Mouse (Mus musculus) liver, embryonic 16.5 days (tissue): ENCODE measurements at regions not wholly inside any gene's neighbourhood (a gene's known extent, or its start where the extent isn't known, plus 50 kb on each side); places are given as distances from the start of the nearest gene placed in this dataset.

Experiments
- ATAC-seq: fragments of 200-750 bp; cut with Nextera tagmentation; 2 replicates; pipeline ENCODE4 v1.8.0; 2017; ENCODE audit warnings: low read depth, mild to moderate bottlenecking, moderate number of reproducible peaks, moderate library complexity
- H3K27ac ChIP-seq: fragments of 300-500 bp; sonication (generic); 2 replicates; pipeline ENCODE4 v1.5.1; 2014; ENCODE audit warnings: mild to moderate bottlenecking, low read length
- H3K27me3 ChIP-seq: fragments of 300-500 bp; sonication (generic); 2 replicates; pipeline ENCODE4 v1.6.1; 2014; ENCODE audit warnings: low read depth, low read length, mixed read lengths; ENCODE audit not compliant: control insufficient read depth, insufficient read depth
- H3K36me3 ChIP-seq: fragments of 300-500 bp; sonication (generic); 2 replicates; pipeline ENCODE4 v1.6.1; 2014; ENCODE audit warnings: mild to moderate bottlenecking; ENCODE audit not compliant: control insufficient read depth, insufficient read depth
- H3K4me1 ChIP-seq: fragments of 300-500 bp; sonication (generic); 2 replicates; pipeline ENCODE4 v1.6.1; 2014; ENCODE audit warnings: low read depth, low read length, mixed read lengths; ENCODE audit not compliant: control insufficient read depth
- H3K4me2 ChIP-seq: fragments of 300-500 bp; sonication (generic); 2 replicates; pipeline ENCODE4 v1.6.1; 2014; ENCODE audit warnings: low read depth, low read length, mixed read lengths
- H3K4me3 ChIP-seq: fragments of 300-500 bp; sonication (generic); 2 replicates; pipeline ENCODE4 v1.5.1; 2014; ENCODE audit warnings: low read depth, mild to moderate bottlenecking, low read length
- H3K9ac ChIP-seq: fragments of 300-500 bp; sonication (generic); 2 replicates; pipeline ENCODE4 v1.6.1; 2014; ENCODE audit warnings: low read depth, low read length
- H3K9me3 ChIP-seq: fragments of 300-500 bp; sonication (generic); replicated peaks from 2 replicates; pipeline ENCODE4 v1.6.1; 2016; ENCODE audit warnings: low read length; ENCODE audit not compliant: control insufficient read depth
- WGBS: fragments of 180-500 bp; shearing (Covaris S2); extraction: QIAGEN DNeasy Blood & Tissue Kit; methylation state at CpG from one replicate; pipeline ENCODE4 v1.1.7; 2014; ENCODE audit not compliant: insufficient replicate concordance; 5-methylcytosine and 5-hydroxymethylcytosine counted together

DNA sequence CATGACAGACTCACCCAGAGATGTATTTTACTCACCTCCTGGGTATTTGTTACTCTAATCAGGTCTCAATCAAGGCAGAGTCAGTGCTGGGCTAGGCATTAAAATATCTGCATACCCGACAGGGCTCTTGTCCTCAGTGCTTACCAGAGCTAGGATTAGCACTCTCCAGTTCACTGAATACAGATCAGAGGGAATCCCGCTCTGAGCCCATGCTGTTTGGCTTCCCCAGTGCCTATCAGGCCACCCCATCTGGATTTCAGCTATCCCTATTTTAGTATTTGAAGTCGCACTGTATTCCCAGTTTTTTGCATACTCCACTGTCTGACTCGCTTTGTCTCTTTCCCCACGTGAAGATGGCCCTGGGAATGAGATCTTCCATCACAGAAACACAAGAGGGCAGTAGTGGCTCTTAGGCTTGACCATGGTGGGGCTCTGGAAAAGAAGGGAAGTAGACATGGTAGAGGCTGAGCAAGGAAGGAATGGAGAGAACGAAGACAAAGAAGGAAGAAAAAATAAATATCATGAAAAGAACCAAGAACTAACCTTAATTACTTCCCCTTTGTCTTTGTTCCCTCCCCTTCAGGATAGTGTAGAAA lies 264.1 kb downstream of the Rnf152 start:
- Histone ChIP-seq H3K9ac (no peak overlapping the region), H3K4me2 (no peak overlapping the region), H3K27ac (no peak overlapping the region), H3K27me3 (no peaks in the 10 kb centered on the region), H3K36me3 (no peaks in the 10 kb centered on the region), H3K9me3 (no peaks in the 10 kb centered on the region), H3K4me1 (no peaks in the 10 kb centered on the region), H3K4me3 (no peak overlapping the region)
- WGBS = 16% methylated on average over 6 of the region's 6 CpGs
- ATAC-seq = no peak

DNA sequence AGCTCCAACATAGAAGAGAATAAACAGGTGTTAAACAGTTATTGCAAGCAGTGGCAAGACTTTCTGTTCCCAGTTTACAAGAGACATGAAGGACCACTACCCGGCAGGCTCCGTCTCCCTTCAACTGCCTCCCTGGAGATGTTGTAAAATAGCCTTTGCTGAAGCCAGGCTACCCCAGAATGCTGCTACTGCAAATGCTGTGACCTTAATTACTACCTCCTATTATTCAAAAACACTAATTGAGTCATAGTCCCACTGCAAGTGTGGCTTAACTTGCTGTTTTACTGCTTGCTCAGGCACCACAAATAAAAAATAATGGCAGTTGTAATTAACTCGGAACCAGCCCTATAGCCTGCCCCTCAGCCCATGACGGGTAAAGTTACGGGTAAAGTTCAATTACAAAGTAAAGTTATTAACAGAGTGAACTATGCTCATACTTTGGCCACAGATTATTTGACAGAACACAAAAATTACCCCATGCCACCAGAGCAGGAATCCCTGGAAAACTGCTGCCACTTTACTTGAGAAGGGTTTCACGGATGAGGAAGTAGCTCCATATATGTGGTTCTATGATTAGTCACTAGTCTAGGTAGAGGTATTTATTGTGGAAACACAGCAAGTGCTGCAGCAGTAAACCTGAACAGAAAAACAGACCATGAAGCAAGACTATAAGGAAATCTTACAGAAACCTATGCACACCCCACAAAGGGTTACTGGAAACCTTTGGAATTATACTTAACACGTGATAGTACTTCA lies 267.6 kb downstream of the Rnf152 start:
- no peak for ATAC-seq
- Histone ChIP-seq H3K9ac (no peak overlapping the region), H3K9me3 (no peaks in the 10 kb centered on the region), H3K27ac (no peak overlapping the region), H3K36me3 (no peaks in the 10 kb centered on the region), H3K4me2 (no peak overlapping the region), H3K4me3 (no peak overlapping the region), H3K27me3 (no peaks in the 10 kb centered on the region), H3K4me1 (no peaks in the 10 kb centered on the region)
- 58% methylated on average over 7 of the region's 7 CpGs for WGBS

DNA sequence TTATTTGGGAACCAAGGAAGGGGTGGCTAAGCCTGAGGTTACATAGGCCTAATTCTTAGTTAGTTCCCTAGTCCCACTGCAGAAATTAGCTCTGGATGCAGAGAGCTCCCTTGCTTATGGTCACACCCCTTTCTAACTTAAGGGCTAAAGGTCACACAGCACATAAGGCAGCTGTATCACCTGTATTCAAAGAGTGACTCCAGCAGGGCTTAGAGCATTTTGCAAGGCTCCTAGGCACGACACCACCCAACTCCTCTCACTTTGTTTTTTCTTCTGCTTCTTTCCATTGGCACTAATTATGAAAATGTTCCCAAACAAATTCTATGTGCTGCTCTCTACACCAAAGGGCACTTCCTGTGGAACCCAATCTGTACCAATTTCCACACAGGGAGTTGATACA lies 268.9 kb downstream of the Rnf152 start:
- Histone ChIP-seq H3K9me3 (no peaks in the 10 kb centered on the region), H3K4me2 (no peak overlapping the region), H3K27ac (no peak overlapping the region), H3K27me3 (no peaks in the 10 kb centered on the region), H3K36me3 (no peaks in the 10 kb centered on the region), H3K9ac (no peak overlapping the region), H3K4me1 (no peaks in the 10 kb centered on the region), H3K4me3 (no peak overlapping the region)
- ATAC-seq = no peak
- 55% methylated on average over 1 of the region's 1 CpGs for WGBS

DNA sequence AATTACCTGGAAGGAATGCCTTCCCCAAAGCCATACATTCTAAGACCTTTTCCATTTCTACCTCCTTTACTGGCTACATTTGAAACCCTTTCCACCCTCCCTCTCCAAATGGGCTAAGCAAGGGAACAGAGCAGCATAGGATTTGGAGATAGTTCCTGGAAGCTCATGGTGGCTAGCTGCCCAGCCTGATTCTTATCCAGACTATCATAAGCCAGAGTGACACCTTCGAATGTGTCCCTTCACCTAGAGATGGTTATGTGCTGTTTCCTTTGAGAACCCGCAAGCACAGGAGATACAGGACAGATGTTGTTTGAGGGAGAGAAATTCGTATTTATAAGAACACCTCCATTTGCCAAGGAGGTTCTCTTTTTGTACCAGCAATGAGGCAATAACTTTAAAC lies 272.0 kb downstream of the Rnf152 start:
- no peaks in the 10 kb centered on the region for H3K4me1 ChIP-seq
- H3K27ac ChIP-seq = no peak overlapping the region
- no peak for ATAC-seq
- no peaks in the 10 kb centered on the region for H3K36me3 ChIP-seq
- H3K9me3 ChIP-seq = no peaks in the 10 kb centered on the region
- H3K4me2 ChIP-seq = no peak overlapping the region
- no peak overlapping the region for H3K4me3 ChIP-seq
- WGBS = 58% methylated on average over 3 of the region's 3 CpGs
- H3K27me3 ChIP-seq = no peaks in the 10 kb centered on the region
- H3K9ac ChIP-seq = no peak overlapping the region

DNA sequence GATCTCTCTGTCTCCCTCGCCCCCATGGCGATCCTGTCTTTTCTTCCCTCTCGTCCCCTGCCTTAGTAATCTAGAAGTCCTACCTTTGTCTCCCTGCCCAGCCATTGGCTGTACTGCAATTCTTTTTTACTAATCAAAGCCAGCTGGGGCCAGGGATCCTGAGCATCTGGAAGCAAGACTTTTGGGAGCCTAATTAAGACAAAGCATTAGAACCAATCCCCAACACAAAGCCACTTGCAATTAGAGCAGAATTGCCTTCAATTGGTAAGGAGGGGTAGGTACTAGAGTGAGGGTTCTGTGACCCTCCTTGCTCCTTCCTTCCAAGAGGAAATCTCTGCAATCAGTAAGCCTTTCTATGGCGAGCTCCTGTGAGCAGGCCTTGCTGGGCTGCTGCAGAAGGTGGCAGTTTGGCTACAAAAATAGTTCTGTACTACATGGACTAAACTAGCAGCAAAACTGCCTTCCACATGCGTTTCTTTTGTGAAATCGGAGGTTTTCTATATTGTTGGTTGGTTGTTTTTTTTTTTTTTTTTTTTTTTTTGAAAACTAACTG lies 272.9 kb downstream of the Rnf152 start:
- no peaks in the 10 kb centered on the region for H3K36me3 ChIP-seq
- H3K4me2 ChIP-seq = no peak overlapping the region
- WGBS = 60% methylated on average over 6 of the region's 6 CpGs
- ATAC-seq = no peak
- H3K27ac ChIP-seq = no peak overlapping the region
- H3K4me1 ChIP-seq = no peaks in the 10 kb centered on the region
- H3K9ac ChIP-seq = no peak overlapping the region
- no peaks in the 10 kb centered on the region for H3K27me3 ChIP-seq
- H3K4me3 ChIP-seq = no peak overlapping the region
- no peaks in the 10 kb centered on the region for H3K9me3 ChIP-seq

DNA sequence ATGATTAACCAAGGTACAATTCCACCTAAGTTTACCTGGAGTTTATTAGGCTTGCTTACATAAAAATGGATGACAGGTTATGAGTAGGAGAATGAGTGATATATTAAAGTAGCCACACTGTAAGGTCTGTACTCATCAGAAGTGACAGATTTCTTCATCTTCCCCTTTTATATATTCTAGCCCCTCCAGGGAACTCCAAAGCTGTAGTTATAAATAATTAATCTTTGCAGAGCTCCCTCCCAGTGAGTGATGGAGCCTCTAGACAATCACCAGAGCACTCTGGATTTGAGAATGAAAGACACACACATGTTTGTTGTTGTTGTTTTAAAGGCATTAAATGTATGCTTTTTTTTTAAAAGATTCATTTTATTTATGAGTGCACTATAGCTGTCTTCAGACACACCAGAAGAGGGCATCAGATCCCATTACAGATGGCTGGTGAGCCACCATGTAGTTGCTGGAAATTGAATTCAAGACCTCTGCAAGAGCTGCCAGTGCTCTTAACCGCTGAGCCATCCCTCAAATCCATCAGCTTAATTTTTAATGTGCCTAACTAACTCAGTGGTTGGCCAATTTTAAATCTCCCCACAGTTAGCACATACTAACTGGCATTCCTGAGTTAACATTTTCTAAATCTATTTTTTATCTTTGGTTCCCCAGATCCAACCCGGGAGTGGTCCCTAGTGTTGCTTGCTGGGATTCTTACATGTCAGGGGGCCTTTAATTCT lies 273.5 kb downstream of the Rnf152 start:
- Histone ChIP-seq H3K27ac (no peak overlapping the region), H3K4me3 (no peak overlapping the region), H3K4me2 (no peak overlapping the region), H3K9ac (no peak overlapping the region), H3K4me1 (no peaks in the 10 kb centered on the region), H3K36me3 (no peaks in the 10 kb centered on the region), H3K27me3 (no peaks in the 10 kb centered on the region), H3K9me3 (no peaks in the 10 kb centered on the region)
- no peak for ATAC-seq
- 47% methylated on average over 2 of the region's 2 CpGs for WGBS

DNA sequence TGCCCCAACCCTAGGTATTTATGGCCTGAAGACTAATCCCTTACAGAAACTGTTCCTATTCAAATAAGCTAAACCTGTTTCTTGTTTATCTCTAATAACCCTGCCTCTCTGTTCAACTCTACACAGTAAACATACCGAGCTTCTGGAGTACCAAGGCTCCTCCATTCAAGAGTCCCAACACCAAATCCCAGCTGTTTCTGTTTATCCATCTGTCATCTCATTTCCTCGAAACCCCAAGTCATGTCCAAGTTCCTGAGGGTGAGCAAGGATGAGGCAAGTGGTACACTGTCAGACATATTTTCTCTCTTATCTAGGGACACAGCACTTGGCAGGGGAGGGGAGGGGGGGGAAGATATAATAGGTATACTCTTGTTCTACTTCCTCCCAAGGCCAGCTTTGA lies 274.6 kb downstream of the Rnf152 start:
- WGBS = 30% methylated on average over 2 of the region's 2 CpGs
- ATAC-seq = no peak
- no peaks in the 10 kb centered on the region for H3K27me3 ChIP-seq

DNA sequence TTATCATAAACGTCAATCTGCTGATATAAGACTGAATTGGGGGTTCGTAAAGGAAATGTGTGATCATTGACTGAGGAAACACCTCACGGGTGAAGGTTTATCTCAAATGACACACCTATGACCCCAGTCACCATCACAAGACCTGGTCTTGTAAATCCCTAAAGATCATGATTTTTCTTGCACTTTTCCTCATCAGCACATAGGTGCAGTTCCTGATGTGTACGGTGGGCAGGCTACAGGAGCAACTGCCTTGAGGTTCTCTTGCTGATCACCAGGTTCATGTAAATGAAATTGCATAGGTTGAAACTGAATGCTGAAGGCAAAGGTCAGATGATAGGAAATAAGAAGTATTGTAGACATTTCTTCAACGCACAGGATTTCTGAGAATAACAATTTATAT lies 277.1 kb downstream of the Rnf152 start:
- no peak for ATAC-seq
- Histone ChIP-seq H3K9ac (no peak overlapping the region), H3K4me2 (no peak overlapping the region), H3K4me1 (no peaks in the 10 kb centered on the region), H3K27ac (no peak overlapping the region), H3K4me3 (no peak overlapping the region), H3K9me3 (no peaks in the 10 kb centered on the region), H3K27me3 (no peaks in the 10 kb centered on the region), H3K36me3 (no peaks in the 10 kb centered on the region)
- WGBS = 64% methylated on average over 5 of the region's 5 CpGs

More for the DNA sequence above, 274.6 kb downstream of the Rnf152 start:
- no peak overlapping the region for H3K4me2 ChIP-seq
- H3K4me3 ChIP-seq = no peak overlapping the region
- no peaks in the 10 kb centered on the region for H3K9me3 ChIP-seq
- no peak overlapping the region for H3K9ac ChIP-seq
- no peak overlapping the region for H3K27ac ChIP-seq
- no peaks in the 10 kb centered on the region for H3K36me3 ChIP-seq
- H3K4me1 ChIP-seq = no peaks in the 10 kb centered on the region

DNA sequence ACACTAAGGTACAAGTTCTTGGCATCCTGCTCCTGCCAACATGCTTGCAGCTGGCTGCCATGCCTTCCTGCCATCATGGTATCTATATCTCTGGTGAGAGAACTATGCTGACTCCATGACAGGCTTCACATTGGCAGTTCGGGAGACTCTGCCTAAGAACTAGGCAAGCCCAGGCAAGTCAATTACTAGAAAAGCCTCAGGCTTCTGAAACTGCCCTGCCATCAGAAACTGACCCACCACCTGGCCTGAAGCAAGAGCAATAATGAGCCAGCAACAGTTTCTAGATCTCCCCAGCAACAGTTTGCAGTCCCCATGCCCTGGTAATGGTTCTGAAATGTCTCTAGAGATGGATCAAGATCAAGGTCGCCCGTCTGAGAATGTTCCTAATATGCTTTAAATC lies 280.8 kb downstream of the Rnf152 start:
- no peak overlapping the region for H3K4me2 ChIP-seq
- no peak overlapping the region for H3K27ac ChIP-seq
- WGBS = 59% methylated on average over 3 of the region's 3 CpGs
- no peaks in the 10 kb centered on the region for H3K4me1 ChIP-seq
- ATAC-seq = no peak
- H3K4me3 ChIP-seq = no peak overlapping the region
- no peak overlapping the region for H3K9ac ChIP-seq
- no peaks in the 10 kb centered on the region for H3K9me3 ChIP-seq
- H3K27me3 ChIP-seq = no peaks in the 10 kb centered on the region
- no peaks in the 10 kb centered on the region for H3K36me3 ChIP-seq
